Mouse (Mus musculus) adrenal gland (tissue): ENCODE data around the gene Car6.

Source experiments
- intact Hi-C: fragments of 180-260 bp; cut with DNase I; formaldehyde crosslinking; loops from one replicate; pipeline ENCODE4 v1.15.1; 2025

The Car6 gene

GRCm38 (mm10) chr4:150193915-150194314 is 7.2 kb downstream of the Car6 start:
- intact Hi-C loops, result no loop called here

DNA sequence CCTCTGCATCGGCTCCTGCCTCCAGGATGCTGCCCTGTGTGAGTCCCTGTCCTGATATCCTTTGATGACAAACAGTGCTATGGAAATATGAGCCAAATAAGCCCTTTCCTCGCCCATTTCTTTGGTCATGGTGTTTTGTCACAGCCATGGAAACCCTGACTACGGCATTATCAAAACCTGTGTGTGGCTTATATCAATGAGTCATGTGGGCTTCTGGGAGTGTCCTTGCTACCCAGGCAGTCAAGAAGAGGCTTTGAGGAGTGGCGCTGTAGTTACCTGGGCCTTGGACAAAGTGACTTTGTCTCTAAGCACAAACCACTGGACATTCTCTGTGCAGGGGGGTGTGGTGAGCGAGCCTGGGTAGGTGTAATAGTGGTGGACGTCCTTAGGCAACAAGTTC is 8.9 kb downstream of the Car6 start:
- intact Hi-C loops, result no loop called here

DNA sequence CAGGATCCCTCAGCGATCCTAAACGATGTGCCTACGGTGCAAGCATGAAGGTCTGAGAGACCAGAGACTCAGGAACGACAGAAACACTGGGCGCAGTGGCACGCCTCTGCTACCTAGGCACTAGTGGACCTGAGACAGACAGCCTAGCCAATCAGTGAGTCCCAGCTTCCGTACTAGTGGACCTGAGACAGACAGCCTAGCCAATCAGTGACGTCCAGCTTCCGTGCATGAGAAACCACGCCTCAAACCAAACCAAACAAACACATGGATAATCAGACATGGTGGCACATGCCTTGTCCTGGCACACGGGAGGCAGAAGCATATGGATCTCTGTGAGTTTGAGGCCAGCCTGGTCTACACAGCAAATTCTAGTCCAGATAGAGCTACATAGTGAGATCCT is 12.9 kb downstream of the Car6 start:
- intact Hi-C loops, result no loop called here

DNA sequence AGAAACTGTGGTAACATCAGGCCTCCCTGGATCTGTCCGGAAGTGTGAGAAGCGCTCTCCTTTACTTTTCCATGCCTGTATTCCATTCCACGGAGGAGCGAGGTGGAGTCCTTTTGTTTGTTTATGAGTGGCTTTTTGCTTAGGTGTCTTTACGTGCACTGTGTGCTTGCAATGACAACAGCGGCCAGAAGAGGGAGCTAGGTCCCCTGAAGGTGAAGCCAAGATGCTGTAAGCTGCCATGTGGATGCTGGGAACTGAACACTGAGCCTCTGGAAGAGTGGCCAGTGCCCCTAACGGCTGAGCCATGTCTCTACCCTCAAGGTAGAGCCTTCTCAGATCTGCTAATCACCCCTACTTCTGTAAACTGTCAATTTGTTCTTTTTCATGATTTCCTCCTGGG is 19.8 kb downstream of the Car6 start:
- intact Hi-C loops, result no loop called here

- intact Hi-C loops, result loop anchor here (10.0 kb wide), 1 partner anchor 67 kb away; no protein-coding TSS in a partner anchor
Measured at GRCm38 (mm10) chr4:150178131-150178530, 23.0 kb downstream of the Car6 start.

DNA sequence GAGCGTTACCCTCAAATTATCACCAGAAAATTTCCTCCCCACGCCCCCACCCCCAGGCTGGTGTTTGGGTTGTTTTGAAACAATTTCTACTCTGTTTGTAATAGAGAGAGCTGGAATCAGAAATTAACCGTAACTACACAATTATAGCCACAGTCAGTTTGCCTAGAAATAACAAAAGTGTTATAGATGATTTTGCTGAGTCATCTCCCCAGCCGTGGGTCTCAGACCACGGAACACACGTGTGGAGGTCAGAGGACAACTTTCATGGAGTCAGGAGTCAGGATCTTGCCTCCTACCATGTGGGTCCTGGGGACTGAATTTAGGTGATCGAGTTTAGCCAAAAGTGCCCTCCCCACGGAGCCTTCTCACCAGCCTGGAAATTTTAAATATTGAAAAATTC is 24.0 kb downstream of the Car6 start:
- intact Hi-C loops, result loop anchor here (2.0 to 10.0 kb wide), 2 partner anchors 42 to 68 kb away; no protein-coding TSS in a partner anchor

- intact Hi-C loops, result loop anchor here (2.0 to 10.0 kb wide), 2 partner anchors 42 to 68 kb away; no protein-coding TSS in a partner anchor
Measured at GRCm38 (mm10) chr4:150176535-150176934, 24.6 kb downstream of the Car6 start.

DNA sequence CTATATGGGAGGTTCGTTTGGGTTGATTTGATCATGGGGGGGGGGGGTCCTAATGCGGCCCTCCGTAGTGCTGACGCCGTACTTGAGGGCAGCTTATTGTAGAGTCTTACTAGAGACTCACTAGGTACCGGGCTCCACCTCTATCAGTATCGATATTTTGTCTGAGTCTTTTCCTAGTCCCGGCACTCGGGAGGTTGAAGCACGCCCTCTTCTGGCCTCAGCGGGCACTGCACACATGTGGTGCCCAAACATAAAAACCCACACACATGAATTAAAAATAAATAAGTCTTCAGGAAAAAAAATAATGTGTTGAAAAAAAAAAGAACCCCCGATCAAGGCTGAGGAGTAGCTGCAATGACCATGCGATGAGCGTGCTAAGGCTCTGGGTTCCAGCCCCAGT is 27.1 kb downstream of the Car6 start:
- intact Hi-C loops, result loop anchor here (10.0 kb wide), 1 partner anchor 71 kb away; no protein-coding TSS in a partner anchor

- intact Hi-C loops, result loop anchor here (10.0 kb wide), 1 partner anchor 72 kb away; no protein-coding TSS in a partner anchor
Measured at GRCm38 (mm10) chr4:150173281-150173680, 27.9 kb downstream of the Car6 start.

- intact Hi-C loops, result loop anchor here (10.0 kb wide), 1 partner anchor 73 kb away; no protein-coding TSS in a partner anchor
Measured at GRCm38 (mm10) chr4:150172107-150172506, 29.0 kb downstream of the Car6 start.

DNA sequence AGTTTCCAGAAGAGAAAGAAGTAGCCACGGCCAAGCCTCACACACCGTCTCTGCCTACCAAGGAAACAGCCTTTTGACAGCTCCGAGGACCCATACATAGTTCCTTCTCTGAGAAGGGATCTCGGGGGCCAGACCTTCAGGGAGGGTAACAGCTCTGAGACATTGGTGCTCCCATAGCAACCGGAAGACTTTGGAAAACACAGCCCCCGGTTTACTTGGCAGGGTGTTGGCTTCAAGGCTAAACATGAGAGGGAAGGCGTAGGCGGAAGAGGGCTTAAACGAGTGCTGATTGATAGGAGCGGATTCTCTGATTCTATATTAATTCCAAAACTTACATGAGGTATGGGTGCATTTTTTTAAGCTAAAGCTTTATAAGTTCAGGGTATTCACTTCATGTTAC is 32.7 kb downstream of the Car6 start:
- intact Hi-C loops, result no loop called here

GRCm38 (mm10) chr4:150164875-150165274 is 36.3 kb downstream of the Car6 start:
- intact Hi-C loops, result no loop called here

GRCm38 (mm10) chr4:150162561-150163169 is 38.5 kb downstream of the Car6 start:
- intact Hi-C loops, result no loop called here

GRCm38 (mm10) chr4:150159458-150159857 is 41.7 kb downstream of the Car6 start:
- intact Hi-C loops, result no loop called here

- intact Hi-C loops, result no loop called here
Measured at GRCm38 (mm10) chr4:150157348-150157882, 43.7 kb downstream of the Car6 start.

- intact Hi-C loops, result no loop called here
Measured at GRCm38 (mm10) chr4:150155731-150156130, 45.4 kb downstream of the Car6 start.

GRCm38 (mm10) chr4:150155301-150155700 is 45.8 kb downstream of the Car6 start:
- intact Hi-C loops, result no loop called here

DNA sequence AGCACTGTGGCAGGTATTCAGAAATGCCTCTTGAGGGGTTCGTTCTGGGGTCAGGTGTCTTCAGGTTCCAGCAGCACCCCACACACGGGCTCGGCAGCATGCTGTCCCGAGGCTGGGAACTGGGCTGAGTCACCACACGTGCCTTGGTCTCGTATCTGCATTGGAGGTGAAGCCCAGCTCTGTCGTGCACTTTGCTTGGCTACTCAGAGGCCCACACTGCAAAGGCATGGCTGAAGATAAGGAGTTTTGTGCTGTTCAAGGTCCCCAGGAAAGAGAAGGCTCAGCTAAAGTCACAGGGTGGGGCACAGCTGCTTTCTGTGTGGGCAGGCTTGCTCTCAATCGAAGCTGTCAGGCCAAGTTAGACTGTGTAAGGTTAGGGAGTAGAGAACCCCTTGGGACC is 48.6 kb downstream of the Car6 start:
- intact Hi-C loops, result no loop called here

DNA sequence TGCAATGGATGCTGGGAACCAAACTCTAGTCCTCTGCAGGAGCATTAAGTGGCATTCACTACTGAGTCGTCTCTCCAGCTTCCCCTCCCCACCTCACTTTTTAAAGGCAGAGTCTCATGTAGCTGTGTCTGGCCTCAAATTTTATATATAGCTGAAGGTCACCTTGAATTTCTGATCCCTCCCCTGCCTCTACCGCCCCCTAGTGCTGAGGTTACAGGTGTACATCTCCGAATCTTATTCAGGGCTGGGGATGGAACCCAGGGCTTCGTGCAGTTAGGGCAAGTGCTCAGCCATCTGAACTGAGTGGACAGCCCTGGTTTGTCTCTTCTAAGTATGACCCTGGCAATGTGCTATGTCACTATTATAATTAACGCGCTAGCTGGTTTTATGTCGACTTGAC is 50.1 kb downstream of the Car6 start:
- intact Hi-C loops, result no loop called here

- intact Hi-C loops, result no loop called here
Measured at GRCm38 (mm10) chr4:150146286-150146685, 54.8 kb downstream of the Car6 start.

DNA sequence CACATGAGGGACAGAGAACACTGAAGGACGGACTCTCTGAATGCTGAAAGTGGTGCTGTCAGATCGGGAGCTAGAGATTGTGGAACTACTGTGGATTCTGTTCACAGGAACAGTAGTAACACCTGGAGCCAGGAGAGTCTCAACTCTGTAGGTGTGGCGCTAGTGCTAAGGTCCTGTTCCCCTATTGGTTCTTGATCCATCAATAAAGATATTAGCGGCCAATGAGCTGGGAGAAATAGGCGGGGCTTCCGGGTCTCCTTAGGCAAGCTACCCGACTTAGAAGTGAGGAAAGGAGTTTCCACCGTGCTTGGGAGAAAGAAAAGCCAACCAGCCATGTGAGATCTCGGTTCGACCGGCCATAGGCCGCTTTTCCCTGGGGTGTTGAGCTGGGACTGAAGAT is 56.9 kb downstream of the Car6 start:
- intact Hi-C loops, result no loop called here

GRCm38 (mm10) chr4:150140346-150140745 is 60.8 kb downstream of the Car6 start:
- intact Hi-C loops, result no loop called here

DNA sequence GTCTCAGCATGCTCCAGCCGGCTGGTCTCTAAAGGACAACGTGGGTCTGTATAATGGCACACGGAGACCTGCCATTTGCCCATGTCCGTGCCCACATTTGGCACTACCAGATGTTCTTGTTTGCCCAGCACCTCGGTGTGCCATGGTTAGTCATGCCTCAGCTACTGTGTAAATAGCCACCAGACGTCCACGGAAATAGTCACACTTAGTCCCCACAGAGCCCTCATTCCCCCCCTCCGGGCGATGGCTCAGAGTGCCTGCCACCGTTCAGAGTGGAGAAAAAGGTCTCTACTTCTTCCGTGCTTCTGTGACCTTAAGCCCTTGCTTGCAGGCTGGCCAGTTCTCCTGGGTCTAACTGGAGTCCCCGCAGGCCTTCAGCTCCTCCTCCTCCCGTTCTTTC is 62.0 kb downstream of the Car6 start:
- intact Hi-C loops, result no loop called here
